Mouse (Mus musculus): ENCODE measurements around the gene Snph. TPM values are rescaled to one million over a fixed set of nuclear protein-coding genes. Genes with fewer than 3 reads are reported as not detected.

The Snph gene
- polyA plus RNA-seq (2021; fragmentation: Nextera tagmentation): 62.1 and 89.8 TPM in 2 replicates
- long read RNA-seq, experiment 1, full-length matches to known transcripts: 119 of 326 reads
- long read RNA-seq, experiment 1, partial matches to known transcripts: 87 of 326 reads
- long read RNA-seq, experiment 1, other reads (novel, unspliced or antisense): 120 of 326 reads
- long read RNA-seq, experiment 2, full-length matches to known transcripts: 6 of 83 reads
- long read RNA-seq, experiment 2, partial matches to known transcripts: 7 of 83 reads
- long read RNA-seq, experiment 2, other reads (novel, unspliced or antisense): 70 of 83 reads

DNA sequence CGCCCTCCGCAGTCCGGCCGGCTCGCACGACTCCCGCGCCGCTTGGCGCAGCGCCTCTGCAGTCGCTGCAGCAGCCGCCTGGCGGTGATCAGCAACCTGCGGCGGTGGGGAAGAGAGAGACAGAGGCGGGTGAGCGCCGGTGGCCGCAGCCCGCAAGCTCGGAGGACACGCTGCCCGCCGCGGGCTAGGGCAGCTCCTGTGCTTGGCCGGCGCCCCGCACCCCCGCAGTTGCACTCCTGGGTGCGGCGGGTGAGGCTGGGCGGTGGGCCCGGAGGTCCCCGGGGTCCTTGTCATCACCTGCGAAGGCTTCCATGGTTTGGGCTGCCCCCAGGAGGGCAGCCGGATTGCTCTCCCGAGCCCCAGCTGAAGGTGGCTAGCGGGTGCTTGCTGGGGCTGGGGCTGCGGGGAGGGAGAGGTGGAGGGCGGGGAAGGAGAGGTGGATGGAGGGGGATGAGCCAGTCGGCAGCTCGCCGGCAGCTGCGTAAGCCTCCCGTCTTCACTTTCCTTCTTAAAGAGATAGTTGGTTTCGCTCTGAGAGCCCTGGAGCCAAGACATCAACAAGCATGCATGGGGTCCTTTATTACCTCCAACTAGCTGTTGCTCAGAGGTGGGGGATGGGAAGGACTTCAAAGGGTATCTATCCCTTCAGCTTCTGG lies at the start of gene Snph:
Gene Snph, minus strand, starts transcription at position 435 of the 656 bp plus-strand sequence.

DNA sequence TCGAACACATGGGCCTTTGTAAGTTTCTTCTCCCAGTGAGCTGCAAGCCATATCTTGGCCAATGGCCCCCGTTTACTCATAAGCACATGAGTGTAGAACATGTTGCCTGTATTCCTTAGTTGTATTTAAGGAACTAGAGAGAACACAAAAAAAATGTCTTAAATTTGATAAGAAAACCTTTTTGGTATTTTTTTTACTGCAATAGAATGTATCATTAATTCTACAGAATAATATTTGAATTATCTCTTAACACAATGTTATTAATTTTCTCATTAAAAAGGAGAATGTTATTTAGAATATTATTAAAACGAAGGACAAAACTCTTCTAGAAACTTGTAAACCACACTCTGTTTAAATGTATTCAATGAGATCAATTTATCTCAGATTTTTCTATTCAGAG lies 36.0 kb upstream of the Snph start, which contains the start of gene Rad21l:
Gene Rad21l, minus strand, starts transcription at position 101 of the 400 bp plus-strand sequence.

DNA sequence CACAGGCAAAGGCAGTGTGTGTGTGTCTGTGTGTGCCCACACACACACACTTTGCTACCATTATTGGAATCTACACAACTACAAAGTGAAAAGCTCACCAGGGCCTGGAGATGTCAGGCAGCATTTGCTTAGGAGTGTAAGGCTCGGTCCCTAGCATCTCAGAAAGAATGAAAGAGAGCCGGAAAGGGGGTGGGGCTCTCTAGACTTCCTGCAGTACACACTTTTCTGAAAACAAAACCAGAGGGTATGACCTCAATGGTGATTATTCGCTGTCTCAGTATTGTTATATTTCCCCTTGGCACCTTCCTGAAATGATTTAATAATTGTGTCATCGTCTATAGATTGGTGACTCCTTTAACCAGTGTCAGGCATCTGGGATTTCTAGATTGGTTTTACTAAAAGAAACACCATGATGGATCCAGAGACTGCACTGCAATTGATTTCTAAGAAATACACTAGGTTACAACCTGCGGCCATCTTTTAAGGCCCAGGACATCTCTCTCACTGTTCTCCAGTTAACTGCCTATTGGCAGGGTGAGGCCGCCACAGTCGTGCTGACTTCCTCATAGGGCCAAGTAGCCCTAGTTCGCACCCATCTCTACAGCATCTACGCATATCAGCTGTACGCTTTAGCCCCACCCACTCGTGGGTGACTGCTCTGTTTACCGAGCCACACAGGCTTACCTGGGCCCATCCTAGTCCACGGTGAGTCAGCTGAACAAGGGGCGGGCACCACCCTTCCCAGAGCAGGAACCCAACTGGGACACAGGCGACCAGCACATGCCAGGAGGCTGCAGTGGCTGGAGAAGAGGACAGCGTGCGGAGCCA lies 60.3 kb downstream of the Snph start, which contains the start of gene Sdcbp2:
Gene Sdcbp2, plus strand, starts transcription at position 750 of the 828 bp plus-strand sequence.

DNA sequence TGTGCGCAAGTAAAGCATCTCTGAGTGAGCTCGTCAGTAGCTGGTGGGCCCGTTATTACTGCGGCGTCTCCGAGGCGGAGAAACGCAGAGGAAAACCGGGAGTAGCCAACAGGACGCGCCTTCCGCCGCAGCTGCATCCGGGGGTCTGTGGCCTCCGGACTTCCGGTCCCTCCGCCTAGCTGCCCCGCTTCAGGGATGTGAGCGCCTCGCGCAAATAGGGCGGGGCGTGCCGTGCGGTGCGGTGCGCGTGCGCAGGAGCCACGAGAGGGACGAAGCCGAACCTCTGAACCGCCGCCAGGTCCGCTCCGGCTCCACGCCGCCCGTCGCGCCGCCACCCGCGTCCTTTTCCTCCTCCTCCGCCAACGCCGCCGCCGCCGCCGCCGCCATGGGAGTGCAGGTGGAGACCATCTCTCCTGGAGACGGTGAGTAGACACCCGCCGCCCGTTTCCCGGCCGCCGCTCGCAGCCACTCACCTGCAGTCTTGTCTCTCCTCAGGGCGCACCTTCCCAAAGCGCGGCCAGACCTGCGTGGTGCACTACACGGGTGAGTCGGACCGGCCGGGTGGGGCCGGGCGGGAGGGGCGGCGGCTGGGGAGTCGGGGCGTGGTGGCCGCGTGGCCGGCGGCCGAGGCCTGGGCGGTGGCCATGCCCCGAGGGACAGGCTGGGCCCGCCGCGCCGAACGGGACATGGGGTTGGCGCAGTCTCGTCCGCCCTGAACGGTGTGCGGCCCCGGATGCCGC lies 89.9 kb downstream of the Snph start, which contains the start of gene Fkbp1a:
Gene Fkbp1a, plus strand, starts transcription at position 161 of the 740 bp plus-strand sequence.

Other genes starting within 250 kb of the Snph start
- gene 4921509C19Rik, start 156.4 kb downstream of the Snph start, polyA plus RNA-seq (2021; fragmentation: Nextera tagmentation): not detected in 2 replicates
- gene Nsfl1c, start 138.4 kb downstream of the Snph start, polyA plus RNA-seq (2021; fragmentation: Nextera tagmentation): 89.6 and 126 TPM in 2 replicates
- 951 and 966 TPM in 2 replicates for gene Fkbp1a, start 90.1 kb downstream of the Snph start, polyA plus RNA-seq (2021; fragmentation: Nextera tagmentation)
- 1.3 and 2.5 TPM in 2 replicates for gene Sdcbp2, start 60.0 kb downstream of the Snph start, polyA plus RNA-seq (2021; fragmentation: Nextera tagmentation)
- 0.12 and 0.23 TPM in 2 replicates for gene Rad21l, start 35.9 kb upstream of the Snph start, polyA plus RNA-seq (2021; fragmentation: Nextera tagmentation)
- gene Tmem74b, start 69.4 kb upstream of the Snph start, polyA plus RNA-seq (2021; fragmentation: Nextera tagmentation): 11.2 and 13.1 TPM in 2 replicates
- gene Psmf1, start 111.6 kb upstream of the Snph start, polyA plus RNA-seq (2021; fragmentation: Nextera tagmentation): 41.5 and 47.6 TPM in 2 replicates
- 0.06 and 0.11 TPM in 2 replicates for gene Rspo4, start 210.3 kb upstream of the Snph start, polyA plus RNA-seq (2021; fragmentation: Nextera tagmentation)